Mouse (Mus musculus) neural tube, embryonic 14.5 days (tissue): ENCODE data around the gene Adam11. TPM values are rescaled to one million over a fixed set of nuclear protein-coding genes. Genes with fewer than 3 reads are reported as not detected.

Experiments used
- ATAC-seq: fragments of 200-750 bp; cut with Nextera tagmentation; 2 replicates; pipeline ENCODE4 v1.8.0; 2017; ENCODE audit warnings: low read depth, mild to moderate bottlenecking, moderate TSS enrichment, moderate library complexity
- H3K27ac ChIP-seq: fragments of 300-500 bp; sonication (generic); 2 replicates; pipeline ENCODE4 v1.5.1; 2014; ENCODE audit warnings: low read depth, mild to moderate bottlenecking, control low read depth, low read length, moderate library complexity, mixed read lengths
- H3K27me3 ChIP-seq: fragments of 300-500 bp; sonication (generic); 2 replicates; pipeline ENCODE4 v1.6.1; 2014; ENCODE audit warnings: low read length; ENCODE audit not compliant: control insufficient read depth, insufficient read depth
- H3K36me3 ChIP-seq: fragments of 300-500 bp; sonication (generic); 2 replicates; pipeline ENCODE4 v1.6.1; 2014; ENCODE audit warnings: low read length, mixed read lengths; ENCODE audit not compliant: control insufficient read depth, insufficient read depth
- H3K4me1 ChIP-seq: fragments of 300-500 bp; sonication (generic); 2 replicates; pipeline ENCODE4 v1.6.1; 2014; ENCODE audit warnings: low read length; ENCODE audit not compliant: control insufficient read depth, insufficient read depth
- H3K4me2 ChIP-seq: fragments of 300-500 bp; sonication (generic); 2 replicates; pipeline ENCODE4 v1.6.1; 2014; ENCODE audit warnings: mild to moderate bottlenecking, low read depth, low read length, control low read depth
- H3K4me3 ChIP-seq: fragments of 300-500 bp; sonication (generic); 2 replicates; pipeline ENCODE4 v1.5.1; 2014; ENCODE audit warnings: low read depth, low read length, control low read depth, mixed read lengths
- H3K9ac ChIP-seq: fragments of 300-500 bp; sonication (generic); replicated peaks from 2 replicates; pipeline ENCODE4 v1.6.1; 2014; ENCODE audit warnings: low read depth, mild to moderate bottlenecking, control low read depth, low read length, mixed read lengths
- H3K9me3 ChIP-seq: fragments of 300-500 bp; sonication (generic); 2 replicates; pipeline ENCODE4 v1.6.1; 2016; ENCODE audit warnings: low read length; ENCODE audit not compliant: control insufficient read depth
- WGBS: fragments of 180-500 bp; shearing (Covaris S2); extraction: QIAGEN DNeasy Blood & Tissue Kit; methylation state at CpG from one replicate; pipeline ENCODE4 v1.1.7; 2014; 5-methylcytosine and 5-hydroxymethylcytosine counted together
- polyA plus RNA-seq: library from polyadenylated mRNA; unstranded; fragments of >200 nt; fragmentation: Nextera tagmentation; extraction: Ambion mirVana; gene quantifications from 2 replicates; pipeline ENCODE4 v1.2.1, GENCODE M21; 2014

Adam11 gene
- polyA plus RNA-seq, 1 experiment from 2014 or later: 22.2 TPM

GRCm38 (mm10) chr11:102748381-102748780 is 12.9 kb upstream of the Adam11 start:
- no peak overlapping the region for H3K27ac ChIP-seq

GRCm38 (mm10) chr11:102749712-102750111 is 11.5 kb upstream of the Adam11 start:
- Histone ChIP-seq H3K4me3 (no peak overlapping the region), H3K4me2 (no peak overlapping the region), H3K9me3 (no peaks in the 10 kb centered on the region), H3K36me3 (no peaks in the 10 kb centered on the region), H3K27me3 (no peaks in the 10 kb centered on the region), H3K4me1 (peaks cover 12% of the 10 kb centered on the region; the same call in 1 of the 2 replicates), H3K9ac (no peak overlapping the region), H3K27ac (no peak overlapping the region)
- ATAC-seq: no peak
- 96% methylated on average over 2 of the region's 2 CpGs for WGBS

More at GRCm38 (mm10) chr11:102748381-102748780, 12.9 kb upstream of the Adam11 start:
- no peak for ATAC-seq
- H3K4me3 ChIP-seq: no peak overlapping the region
- peaks cover 3% of the 10 kb centered on the region; the same call in 1 of the 2 replicates for H3K4me1 ChIP-seq
- H3K36me3 ChIP-seq: no peaks in the 10 kb centered on the region
- no peak overlapping the region for H3K9ac ChIP-seq
- H3K4me2 ChIP-seq: no peak overlapping the region
- H3K9me3 ChIP-seq: no peaks in the 10 kb centered on the region
- no peaks in the 10 kb centered on the region for H3K27me3 ChIP-seq
- WGBS: 83% methylated on average over 4 of the region's 4 CpGs

- H3K4me2 ChIP-seq: no peak overlapping the region
- WGBS: 63% methylated on average over 13 of the region's 13 CpGs
- no peak for ATAC-seq
These were observed 8.2 kb upstream of the Adam11 start for GRCm38 (mm10) chr11:102752896-102753590.

GRCm38 (mm10) chr11:102753591-102754324 is 7.5 kb upstream of the Adam11 start:
- peak overlapping the region; percentile 9; the same call in 1 of the 2 replicates for H3K4me2 ChIP-seq
- H3K9me3 ChIP-seq: no peaks in the 10 kb centered on the region
- no peaks in the 10 kb centered on the region for H3K36me3 ChIP-seq
- no peaks in the 10 kb centered on the region for H3K27me3 ChIP-seq
- H3K27ac ChIP-seq: peak overlapping the region; percentile 29
- H3K4me1 ChIP-seq: peaks cover 12% of the 10 kb centered on the region; the same call in 1 of the 2 replicates
- no peak overlapping the region for H3K9ac ChIP-seq
- WGBS: 30% methylated on average over 18 of the region's 18 CpGs
- no peak overlapping the region for H3K4me3 ChIP-seq
- ATAC-seq: peak; percentile 62; the same call in 1 of the 2 replicates

More at GRCm38 (mm10) chr11:102752896-102753590, 8.2 kb upstream of the Adam11 start:
- Histone ChIP-seq H3K36me3 (no peaks in the 10 kb centered on the region), H3K9ac (no peak overlapping the region), H3K4me3 (no peak overlapping the region), H3K9me3 (no peaks in the 10 kb centered on the region), H3K4me1 (peaks cover 12% of the 10 kb centered on the region; the same call in 1 of the 2 replicates), H3K27ac (peak overlapping the region; percentile 29), H3K27me3 (no peaks in the 10 kb centered on the region)

- no peak overlapping the region for H3K9ac ChIP-seq
- H3K4me1 ChIP-seq: peaks cover 12% of the 10 kb centered on the region; the same call in 1 of the 2 replicates
- H3K27me3 ChIP-seq: no peaks in the 10 kb centered on the region
- H3K36me3 ChIP-seq: no peaks in the 10 kb centered on the region
- ATAC-seq: no peak
- H3K4me3 ChIP-seq: no peak overlapping the region
- no peaks in the 10 kb centered on the region for H3K9me3 ChIP-seq
- 18% methylated on average over 4 of the region's 4 CpGs for WGBS
- no peak overlapping the region for H3K27ac ChIP-seq
- peak overlapping the region; percentile 9; the same call in 1 of the 2 replicates for H3K4me2 ChIP-seq
These were observed 6.8 kb upstream of the Adam11 start for GRCm38 (mm10) chr11:102754416-102754815.

GRCm38 (mm10) chr11:102755391-102755790 is 5.8 kb upstream of the Adam11 start:
- Histone ChIP-seq H3K4me2 (no peak overlapping the region), H3K27me3 (no peaks in the 10 kb centered on the region), H3K27ac (no peak overlapping the region), H3K9me3 (no peaks in the 10 kb centered on the region), H3K9ac (no peak overlapping the region), H3K4me1 (peaks cover 12% of the 10 kb centered on the region; the same call in 1 of the 2 replicates), H3K4me3 (no peak overlapping the region), H3K36me3 (no peaks in the 10 kb centered on the region)
- no peak for ATAC-seq
- WGBS: 80% methylated on average over 7 of the region's 7 CpGs

GRCm38 (mm10) chr11:102758977-102759376 is 2.3 kb upstream of the Adam11 start:
- no peak for ATAC-seq
- Histone ChIP-seq H3K9ac (no peak overlapping the region), H3K4me2 (no peak overlapping the region), H3K27me3 (no peaks in the 10 kb centered on the region), H3K4me1 (peaks cover 22% of the 10 kb centered on the region), H3K36me3 (no peaks in the 10 kb centered on the region), H3K4me3 (no peak overlapping the region), H3K27ac (no peak overlapping the region), H3K9me3 (no peaks in the 10 kb centered on the region)
- 77% methylated on average over 2 of the region's 2 CpGs for WGBS

- H3K9ac ChIP-seq: peak overlapping the region; percentile 65
- peak overlapping the region; percentile 62 for H3K4me2 ChIP-seq
- no peaks in the 10 kb centered on the region for H3K36me3 ChIP-seq
- no peaks in the 10 kb centered on the region for H3K9me3 ChIP-seq
- peak overlapping the region; percentile 48 for H3K4me3 ChIP-seq
- H3K27me3 ChIP-seq: no peaks in the 10 kb centered on the region
- WGBS: 5% methylated on average over 6 of the region's 6 CpGs
- H3K4me1 ChIP-seq: peaks cover 18% of the 10 kb centered on the region
- peak overlapping the region; percentile 63; the same call in 1 of the 2 replicates for H3K27ac ChIP-seq
- ATAC-seq: peak; percentile 23; the same call in 1 of the 2 replicates
These were observed 382 bp upstream of the Adam11 start for GRCm38 (mm10) chr11:102760805-102761308.
